Mouse (Mus musculus) kidney, adult 2 months (tissue): ENCODE data around the gene Adamts18.

Experiments used
- CTCF ChIP-seq: fragments of 200-500 bp; conservative IDR thresholded peaks from 2 replicates; pipeline ENCODE4 v1.5.1; 2011; ENCODE audit warnings: low read depth, mild to moderate bottlenecking, control low read depth, low read length, moderate library complexity, mixed read lengths; ENCODE audit not compliant: insufficient read depth, insufficient read length
- POLR2A ChIP-seq: fragments of 200-500 bp; IDR thresholded peaks from one replicate; pipeline ENCODE4 v1.6.1; 2011; ENCODE audit warnings: low read depth, low read length, control low read depth

- TF ChIP-seq POLR2A (no peak), CTCF (no peak)
These were observed 182.6 kb downstream of the Adamts18 start for GRCm38 (mm10) chr8:113665951-113666350.
